ENCODE assay signal across 20 mouse cellular contexts in the genomic region with DNA sequence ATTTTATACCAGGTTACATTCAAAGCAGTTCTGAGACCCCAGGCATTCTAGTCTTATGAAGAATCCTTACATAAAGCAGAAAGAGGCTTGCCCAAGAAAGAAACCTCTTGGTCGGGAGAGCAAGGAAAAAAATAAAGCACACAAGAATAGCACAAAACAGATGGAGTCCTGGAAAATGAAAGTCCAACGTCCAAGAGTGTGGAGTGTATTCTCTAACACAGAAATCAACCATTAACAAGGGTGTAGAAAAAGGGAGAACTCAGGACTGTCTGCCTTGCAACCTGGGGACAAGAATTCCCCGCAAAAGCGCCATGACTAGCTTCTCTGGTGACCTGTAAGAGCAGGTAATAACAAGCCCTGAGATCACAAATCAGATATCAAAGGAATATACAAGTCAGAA. TPM values are rescaled to one million over a fixed set of nuclear protein-coding genes. Genes with fewer than 3 reads are reported as not detected.
DNase-seq lines count a peak whose midpoint lies in the region; TF ChIP-seq lines count a peak whose summit lies in the region.
"Had no signal": no experiment of that assay in that cellular context is flagged by ENCODE, and none has a peak within 500 bp of the region (broad histone marks: within the 10 kb centered on the region; RNA-seq: fewer than 3 reads in every experiment).

No protein-coding gene starts in this region.

- no peak for TF ChIP-seq CTCF in kidney, adult 2 months (conservative IDR thresholded peaks at IDR 0.05; ENCODE audit: insufficient read depth, insufficient read length, low read depth, low read length)
- TF ChIP-seq CTCF in gastrocnemius, adult 2 months (IDR thresholded peaks at IDR 0.05), result no peak

- 49% methylated on average over 4 of the region's 4 CpGs for WGBS in kidney, adult 2 months

- peaks cover 4% of the 10 kb centered on the region; the same call in 1 of the 2 replicates for H3K4me1 ChIP-seq in kidney, adult 2 months (ENCODE audit: control insufficient read depth, insufficient read depth, low read length)
- H3K4me1 ChIP-seq: embryonic facial prominence, embryonic 13.5 days; forebrain, embryonic 13.5 days; heart, embryonic 13.5 days; hindbrain, embryonic 12.5 days had no signal

- intact Hi-C loops in heart, postnatal 10 days (cut with DNase I), result no loop called here
- intact Hi-C loops in gastrocnemius, adult 2 months (cut with DNase I), result no loop called here

- no peak for TF ChIP-seq POLR2A in kidney, adult 2 months (IDR thresholded peaks at IDR 0.05; ENCODE audit: low read depth, low read length)

- no peaks in the 10 kb centered on the region for H3K36me3 ChIP-seq in kidney, adult 2 months (ENCODE audit: control insufficient read depth, insufficient read depth, low read length)
- H3K36me3 ChIP-seq: embryonic facial prominence, embryonic 13.5 days; heart, embryonic 13.5 days; hindbrain, embryonic 12.5 days had no signal

- peak overlapping the region; percentile 12; the same call in 1 of the 2 replicates for H3K27ac ChIP-seq in kidney, adult 2 months (ENCODE audit: insufficient read depth, low read depth, low read length)
- H3K27ac ChIP-seq in gastrocnemius, adult 2 months, result no peak overlapping the region
- H3K27ac ChIP-seq: embryonic facial prominence, embryonic 13.5 days; forebrain, embryonic 13.5 days; heart, embryonic 13.5 days; hindbrain, embryonic 12.5 days had no signal

- no peaks in the 10 kb centered on the region; the same call in 1 of the 2 replicates for H3K27me3 ChIP-seq in kidney, adult 2 months (replicated peaks; ENCODE audit: control insufficient read depth, insufficient read depth, low read length)
- H3K27me3 ChIP-seq: embryonic facial prominence, embryonic 13.5 days; forebrain, embryonic 13.5 days; heart, embryonic 13.5 days; hindbrain, embryonic 12.5 days; Patski had no signal

- no peak overlapping the region for H3K4me3 ChIP-seq in kidney, adult 2 months (ENCODE audit: insufficient read depth, low read depth, low read length)
- H3K4me3 ChIP-seq in gastrocnemius, adult 2 months, result no peak overlapping the region
- H3K4me3 ChIP-seq: embryonic facial prominence, embryonic 13.5 days; forebrain, embryonic 13.5 days; heart, embryonic 13.5 days; hindbrain, embryonic 12.5 days had no signal

- peak; percentile 49 for DNase-seq in heart, adult 11 months
- DNase-seq in heart, postnatal 10 days, result no peak
- peak; percentile 77 for DNase-seq in kidney, adult 2 months
- DNase-seq in kidney, postnatal 4 days, result no peak
- DNase-seq in kidney, postnatal 14 days, result peak; percentile 18
- peak; percentile 19 for DNase-seq in telencephalon, adult 2 months (ENCODE audit: low read depth, low spot score)
- DNase-seq in retina, postnatal 1 day, result no peak
- no peak for DNase-seq in gastrocnemius, adult 2 months
- DNase-seq: adrenal gland, postnatal 14 days; cerebellum, adult 11-12 months; cerebellum, adult 9-10 months; cerebellum, postnatal 36 days; forebrain, postnatal 0 days; gastrocnemius, postnatal 10 days; heart, postnatal 4 days had no signal

RNA-seq across cellular contexts. Expression of a gene that starts 36.6 kb away (rescaled TPM):
- total RNA-seq in heart, postnatal 10 days (2021), result 10 to 100 TPM; 68.5 to 71.9 TPM
- 91.3 and 109 TPM in 2 replicates for polyA plus RNA-seq in kidney, adult 2 months (2012; rRNA removed)
- 10 to 100 TPM; 22.1 to 35.0 TPM for total RNA-seq in gastrocnemius, adult 2 months (2021)

Comparison
In these comparisons a context has a peak if more than half of its experiments do, and no peak if none do; other contexts are left out.
1. DNase-seq: peak in heart, adult 11 months (single experiment), kidney, adult 2 months (single experiment), kidney, postnatal 14 days (single experiment) and telencephalon, adult 2 months (single experiment); none in heart, postnatal 10 days (0 of 2), kidney, postnatal 4 days (0 of 2), retina, postnatal 1 day (single experiment) and gastrocnemius, adult 2 months (single experiment).